Mouse (Mus musculus) kidney, postnatal 14 days (tissue): ENCODE measurements around the gene Rab19.
"Not testable (repeated sequence)": the region's sequence is repeated elsewhere in the genome, so short reads cannot be mapped to it uniquely, and the experiment has no call there.

ENCODE experiments used
- DNase-seq: peaks from one replicate; pipeline ENCODE4 v3.0.0; 2022; ENCODE audit warnings: mixed read lengths

The Rab19 gene

GRCm38 (mm10) chr6:39381125-39381880 lies at the start of gene Rab19:
TSS of gene Rab19 (plus strand) at chr6:39381175.
- DNase-seq = peak; percentile 53

- no peak for DNase-seq
Observed at GRCm38 (mm10) chr6:39331998-39332700, 48.8 kb upstream of the Rab19 start.

- no peak for DNase-seq
Observed at GRCm38 (mm10) chr6:39334224-39334623, 46.8 kb upstream of the Rab19 start.

GRCm38 (mm10) chr6:39334873-39335272 lies 46.1 kb upstream of the Rab19 start:
- DNase-seq = no peak

GRCm38 (mm10) chr6:39338359-39338758 lies 42.6 kb upstream of the Rab19 start:
- no peak for DNase-seq

- no peak for DNase-seq
Observed at GRCm38 (mm10) chr6:39341798-39342197, 39.2 kb upstream of the Rab19 start.

- peak; percentile 83 for DNase-seq
Observed at GRCm38 (mm10) chr6:39344020-39344419, 37.0 kb upstream of the Rab19 start.

GRCm38 (mm10) chr6:39345430-39345829 lies 35.5 kb upstream of the Rab19 start:
- DNase-seq = no peak

- no peak for DNase-seq
Observed at GRCm38 (mm10) chr6:39346991-39347501, 33.9 kb upstream of the Rab19 start.

- DNase-seq = no peak
Observed at GRCm38 (mm10) chr6:39347880-39348814, 32.8 kb upstream of the Rab19 start.

GRCm38 (mm10) chr6:39348946-39349345 lies 32.0 kb upstream of the Rab19 start:
- DNase-seq = no peak

GRCm38 (mm10) chr6:39359207-39359606 lies 21.8 kb upstream of the Rab19 start:
- DNase-seq = not testable (repeated sequence)

GRCm38 (mm10) chr6:39362684-39363083 lies 18.3 kb upstream of the Rab19 start:
- DNase-seq = no peak

GRCm38 (mm10) chr6:39369631-39370030 lies 11.3 kb upstream of the Rab19 start:
- DNase-seq = no peak

- no peak for DNase-seq
Observed at GRCm38 (mm10) chr6:39372042-39372441, 8.9 kb upstream of the Rab19 start.

GRCm38 (mm10) chr6:39372727-39373126 lies 8.2 kb upstream of the Rab19 start:
- peak; percentile 73 for DNase-seq

GRCm38 (mm10) chr6:39373301-39373955 lies 7.5 kb upstream of the Rab19 start:
- peak; percentile 54 for DNase-seq

GRCm38 (mm10) chr6:39376775-39377174 lies 4.2 kb upstream of the Rab19 start:
- DNase-seq = no peak

GRCm38 (mm10) chr6:39377311-39377827 lies 3.6 kb upstream of the Rab19 start, which contains the start of gene Slc37a3:
TSS of gene Slc37a3 (minus strand) at chr6:39377675.
- peak; percentile 93 for DNase-seq

GRCm38 (mm10) chr6:39378161-39378835 lies 2.7 kb upstream of the Rab19 start:
- DNase-seq = not testable (repeated sequence)

GRCm38 (mm10) chr6:39379224-39379623 lies 1.8 kb upstream of the Rab19 start:
- DNase-seq = no peak
